Mouse (Mus musculus): ENCODE results near the gene Pja2. TPM values are rescaled to one million over a fixed set of nuclear protein-coding genes. Genes with fewer than 3 reads are reported as not detected.
"Not testable (repeated sequence)": the region's sequence is repeated elsewhere in the genome, so short reads cannot be mapped to it uniquely, and the experiment has no call there.

Gene Pja2
- polyA plus RNA-seq, 1 experiment from 2014 or later, result 65.2 TPM

GRCm38 (mm10) chr17:64276666-64277065 lies 55.0 kb downstream of the Pja2 start:
- Histone ChIP-seq H3K27ac (no peak overlapping the region), H3K4me3 (no peak overlapping the region), H3K4me2 (no peak overlapping the region), H3K9me3 (no peaks in the 10 kb centered on the region), H3K36me3 (no peaks in the 10 kb centered on the region; the same call in 1 of the 2 replicates), H3K9ac (no peak overlapping the region), H3K4me1 (peaks cover 7% of the 10 kb centered on the region; the same call in 1 of the 2 replicates), H3K27me3 (no peaks in the 10 kb centered on the region)
- WGBS, result 87% methylated on average over 5 of the region's 5 CpGs
- no peak for ATAC-seq (ENCODE audit: borderline replicate concordance, extremely low read depth, low FRiP score, low TSS enrichment)

GRCm38 (mm10) chr17:64275188-64275587 lies 56.5 kb downstream of the Pja2 start:
- no peak for ATAC-seq (ENCODE audit: borderline replicate concordance, extremely low read depth, low FRiP score, low TSS enrichment)
- H3K4me3 ChIP-seq, result no peak overlapping the region
- no peaks in the 10 kb centered on the region for H3K27me3 ChIP-seq
- no peaks in the 10 kb centered on the region for H3K9me3 ChIP-seq
- H3K36me3 ChIP-seq, result no peaks in the 10 kb centered on the region; the same call in 1 of the 2 replicates
- no peak overlapping the region for H3K4me2 ChIP-seq
- H3K27ac ChIP-seq, result no peak overlapping the region
- H3K4me1 ChIP-seq, result peaks cover 7% of the 10 kb centered on the region; the same call in 1 of the 2 replicates
- no peak overlapping the region for H3K9ac ChIP-seq
- WGBS, result 79% methylated on average over 4 of the region's 4 CpGs

- ATAC-seq (ENCODE audit: borderline replicate concordance, extremely low read depth, low FRiP score, low TSS enrichment), result no peak
- Histone ChIP-seq H3K4me3 (no peak overlapping the region), H3K4me2 (no peak overlapping the region), H3K27ac (no peak overlapping the region), H3K27me3 (no peaks in the 10 kb centered on the region), H3K9ac (no peak overlapping the region), H3K4me1 (peaks cover 7% of the 10 kb centered on the region; the same call in 1 of the 2 replicates), H3K9me3 (no peaks in the 10 kb centered on the region), H3K36me3 (no peaks in the 10 kb centered on the region; the same call in 1 of the 2 replicates)
- 81% methylated on average over 10 of the region's 10 CpGs for WGBS
These were observed 57.2 kb downstream of the Pja2 start for GRCm38 (mm10) chr17:64274341-64275105.

GRCm38 (mm10) chr17:64260571-64260970 lies 71.1 kb downstream of the Pja2 start:
- H3K9me3 ChIP-seq, result no peaks in the 10 kb centered on the region
- no peak overlapping the region for H3K27ac ChIP-seq
- H3K4me1 ChIP-seq, result no peaks in the 10 kb centered on the region
- H3K9ac ChIP-seq, result no peak overlapping the region
- no peak for ATAC-seq (ENCODE audit: borderline replicate concordance, extremely low read depth, low FRiP score, low TSS enrichment)
- H3K27me3 ChIP-seq, result no peaks in the 10 kb centered on the region
- H3K4me2 ChIP-seq, result no peak overlapping the region
- H3K36me3 ChIP-seq, result no peaks in the 10 kb centered on the region
- WGBS, result 62% methylated on average over 1 of the region's 1 CpGs
- no peak overlapping the region for H3K4me3 ChIP-seq

- Histone ChIP-seq H3K27me3 (no peaks in the 10 kb centered on the region), H3K9ac (no peak overlapping the region), H3K36me3 (no peaks in the 10 kb centered on the region), H3K4me1 (no peaks in the 10 kb centered on the region), H3K27ac (no peak overlapping the region), H3K4me2 (no peak overlapping the region), H3K4me3 (no peak overlapping the region), H3K9me3 (no peaks in the 10 kb centered on the region)
- WGBS, result 69% methylated on average over 3 of the region's 3 CpGs
- ATAC-seq (ENCODE audit: borderline replicate concordance, extremely low read depth, low FRiP score, low TSS enrichment), result no peak
These were observed 83.5 kb downstream of the Pja2 start for GRCm38 (mm10) chr17:64248246-64248645.

GRCm38 (mm10) chr17:64242898-64243297 lies 88.8 kb downstream of the Pja2 start:
- no peaks in the 10 kb centered on the region for H3K27me3 ChIP-seq
- WGBS, result 34% methylated on average over 12 of the region's 12 CpGs
- no peaks in the 10 kb centered on the region for H3K36me3 ChIP-seq
- no peak overlapping the region for H3K9ac ChIP-seq
- peak overlapping the region; percentile 50; the same call in 1 of the 2 replicates for H3K27ac ChIP-seq
- peaks cover 13% of the 10 kb centered on the region for H3K4me1 ChIP-seq
- H3K9me3 ChIP-seq, result no peaks in the 10 kb centered on the region
- H3K4me2 ChIP-seq, result no peak overlapping the region
- no peak for ATAC-seq (ENCODE audit: borderline replicate concordance, extremely low read depth, low FRiP score, low TSS enrichment)
- H3K4me3 ChIP-seq, result no peak overlapping the region

- ATAC-seq (ENCODE audit: borderline replicate concordance, extremely low read depth, low FRiP score, low TSS enrichment), result no peak
- H3K9ac ChIP-seq, result no peak overlapping the region
These were observed 89.3 kb downstream of the Pja2 start for GRCm38 (mm10) chr17:64242310-64242859.

GRCm38 (mm10) chr17:64241544-64242292 lies 90.0 kb downstream of the Pja2 start:
- Histone ChIP-seq H3K4me1 (peaks cover 13% of the 10 kb centered on the region), H3K27me3 (no peaks in the 10 kb centered on the region), H3K9me3 (no peaks in the 10 kb centered on the region), H3K4me2 (no peak overlapping the region), H3K9ac (no peak overlapping the region), H3K4me3 (no peak overlapping the region), H3K36me3 (no peaks in the 10 kb centered on the region), H3K27ac (peak overlapping the region; percentile 50; the same call in 1 of the 2 replicates)
- 53% methylated on average over 11 of the region's 11 CpGs for WGBS
- ATAC-seq (ENCODE audit: borderline replicate concordance, extremely low read depth, low FRiP score, low TSS enrichment), result peak; percentile 90; the same call in 1 of the 2 replicates

More at GRCm38 (mm10) chr17:64242310-64242859, 89.3 kb downstream of the Pja2 start:
- Histone ChIP-seq H3K4me1 (peaks cover 13% of the 10 kb centered on the region), H3K36me3 (no peaks in the 10 kb centered on the region), H3K4me3 (no peak overlapping the region), H3K27ac (peak overlapping the region; percentile 50; the same call in 1 of the 2 replicates), H3K9me3 (no peaks in the 10 kb centered on the region), H3K4me2 (no peak overlapping the region), H3K27me3 (no peaks in the 10 kb centered on the region)
- 34% methylated on average over 9 of the region's 9 CpGs for WGBS

- Histone ChIP-seq H3K27ac (no peak overlapping the region), H3K4me3 (no peak overlapping the region), H3K27me3 (no peaks in the 10 kb centered on the region), H3K36me3 (no peaks in the 10 kb centered on the region), H3K9me3 (no peaks in the 10 kb centered on the region), H3K4me1 (no peaks in the 10 kb centered on the region), H3K4me2 (no peak overlapping the region), H3K9ac (no peak overlapping the region)
- no peak for ATAC-seq (ENCODE audit: borderline replicate concordance, extremely low read depth, low FRiP score, low TSS enrichment)
- 49% methylated on average over 4 of the region's 4 CpGs for WGBS
These were observed 99.6 kb downstream of the Pja2 start for GRCm38 (mm10) chr17:64232134-64232533.

GRCm38 (mm10) chr17:64231637-64232036 lies 100.1 kb downstream of the Pja2 start:
- H3K4me1 ChIP-seq; H3K27ac ChIP-seq; H3K4me2 ChIP-seq; H3K27me3 ChIP-seq; ATAC-seq (ENCODE audit: borderline replicate concordance, extremely low read depth, low FRiP score, low TSS enrichment); H3K9ac ChIP-seq; H3K4me3 ChIP-seq; H3K9me3 ChIP-seq; H3K36me3 ChIP-seq: not testable (repeated sequence)
- 92% methylated on average over 4 of the region's 4 CpGs for WGBS

GRCm38 (mm10) chr17:64231172-64231571 lies 100.5 kb downstream of the Pja2 start:
- Histone ChIP-seq H3K27me3 (no peaks in the 10 kb centered on the region), H3K4me1 (no peaks in the 10 kb centered on the region), H3K4me2 (no peak overlapping the region), H3K36me3 (no peaks in the 10 kb centered on the region), H3K27ac (no peak overlapping the region), H3K9me3 (no peaks in the 10 kb centered on the region), H3K4me3 (no peak overlapping the region), H3K9ac (no peak overlapping the region)
- WGBS, result 75% methylated on average over 8 of the region's 8 CpGs
- ATAC-seq (ENCODE audit: borderline replicate concordance, extremely low read depth, low FRiP score, low TSS enrichment), result no peak
